Mouse (Mus musculus) liver, embryonic 12.5 days (tissue): Measurements from ENCODE around the gene 1700025G04Rik. TPM values are rescaled to one million over a fixed set of nuclear protein-coding genes. Genes with fewer than 3 reads are reported as not detected.

Experiments
- ATAC-seq: fragments of 200-750 bp; cut with Nextera tagmentation; 2 replicates; pipeline ENCODE4 v1.8.0; 2017; ENCODE audit warnings: moderate number of reproducible peaks, mild to moderate bottlenecking, moderate library complexity
- H3K27ac ChIP-seq: fragments of 300-500 bp; sonication (generic); 2 replicates; pipeline ENCODE4 v1.5.1; 2016; ENCODE audit warnings: mild to moderate bottlenecking
- H3K27me3 ChIP-seq: fragments of 300-500 bp; sonication (generic); replicated peaks from 2 replicates; pipeline ENCODE4 v1.6.1; 2016; ENCODE audit warnings: mild to moderate bottlenecking, moderate library complexity
- H3K36me3 ChIP-seq: fragments of 300-500 bp; sonication (generic); 2 replicates; pipeline ENCODE4 v1.6.1; 2016; ENCODE audit warnings: mild to moderate bottlenecking, moderate library complexity
- H3K4me1 ChIP-seq: fragments of 300-500 bp; sonication (generic); 2 replicates; pipeline ENCODE4 v1.6.1; 2016
- H3K4me2 ChIP-seq: fragments of 300-500 bp; sonication (generic); 2 replicates; pipeline ENCODE4 v1.6.1; 2016; ENCODE audit warnings: mild to moderate bottlenecking, moderate library complexity
- H3K4me3 ChIP-seq: fragments of 300-500 bp; sonication (generic); 2 replicates; pipeline ENCODE4 v1.5.1; 2016; ENCODE audit warnings: mild to moderate bottlenecking, moderate library complexity
- H3K9ac ChIP-seq: fragments of 300-500 bp; sonication (generic); 2 replicates; pipeline ENCODE4 v1.6.1; 2016; ENCODE audit warnings: mild to moderate bottlenecking, moderate library complexity
- H3K9me3 ChIP-seq: fragments of 300-500 bp; sonication (generic); replicated peaks from 2 replicates; pipeline ENCODE4 v1.6.1; 2016; ENCODE audit warnings: mild to moderate bottlenecking, moderate library complexity
- WGBS: fragments of 180-500 bp; shearing (Covaris S2); methylation state at CpG from one replicate; pipeline ENCODE4 v1.1.7; 2016; ENCODE audit not compliant: insufficient replicate concordance; 5-methylcytosine and 5-hydroxymethylcytosine counted together
- polyA plus RNA-seq: library from polyadenylated mRNA; unstranded; fragments of >200 nt; fragmentation: Nextera tagmentation; extraction: Ambion mirVana; gene quantifications from 2 replicates; pipeline ENCODE4 v1.2.1, GENCODE M21; 2016

The 1700025G04Rik gene
- polyA plus RNA-seq, 1 experiment from 2014 or later = 4.5 TPM

DNA sequence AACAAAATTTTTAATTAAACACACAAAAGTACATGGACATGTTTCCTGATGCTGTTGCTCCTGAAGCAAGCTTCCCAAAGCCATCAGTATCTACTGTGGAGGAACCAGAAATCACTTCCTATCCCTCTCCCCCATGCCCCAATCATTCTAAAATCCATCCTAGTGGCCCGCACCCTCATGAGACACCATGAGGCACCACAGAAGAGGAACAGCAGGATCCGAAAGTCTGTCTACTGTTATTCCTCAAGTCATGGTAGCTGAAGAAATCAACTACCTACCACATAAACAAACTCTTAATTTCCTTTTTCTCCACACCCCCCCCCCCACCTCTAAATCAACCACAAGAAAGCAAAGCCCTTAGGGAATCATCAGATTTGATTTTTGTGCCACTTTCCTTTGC, 46.5 kb downstream of the 1700025G04Rik start:
- Histone ChIP-seq H3K4me2 (no peak overlapping the region), H3K27ac (no peak overlapping the region), H3K27me3 (no peaks in the 10 kb centered on the region), H3K4me1 (no peaks in the 10 kb centered on the region; the same call in 1 of the 2 replicates), H3K9me3 (no peaks in the 10 kb centered on the region), H3K9ac (no peak overlapping the region), H3K36me3 (no peaks in the 10 kb centered on the region), H3K4me3 (no peak overlapping the region)
- ATAC-seq = no peak
- WGBS = 78% methylated on average over 2 of the region's 2 CpGs

DNA sequence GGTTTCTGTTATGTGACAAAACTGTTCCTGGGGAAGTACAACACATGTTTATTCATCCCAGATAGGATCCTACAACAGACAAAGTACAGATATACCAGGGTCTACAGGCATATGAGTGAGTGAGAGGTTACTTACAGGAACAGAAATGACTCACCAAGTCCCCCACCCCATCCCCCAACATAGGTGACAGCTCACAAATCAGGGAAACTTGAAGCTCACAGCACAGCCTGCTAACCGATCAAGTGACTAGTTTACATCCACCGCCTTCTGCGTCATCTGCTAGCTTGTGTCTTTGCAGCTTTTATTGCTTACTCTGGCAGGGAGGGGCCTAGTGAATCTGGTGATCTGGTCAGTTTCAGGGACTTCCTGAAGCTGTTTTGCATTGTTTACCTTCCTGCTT, 47.5 kb downstream of the 1700025G04Rik start:
- ATAC-seq = no peak
- Histone ChIP-seq H3K4me2 (no peak overlapping the region), H3K4me1 (peaks cover 3% of the 10 kb centered on the region; the same call in 1 of the 2 replicates), H3K27me3 (no peaks in the 10 kb centered on the region), H3K36me3 (no peaks in the 10 kb centered on the region), H3K27ac (no peak overlapping the region), H3K9ac (no peak overlapping the region), H3K9me3 (no peaks in the 10 kb centered on the region), H3K4me3 (no peak overlapping the region)
- WGBS = 56% methylated on average over 3 of the region's 3 CpGs

DNA sequence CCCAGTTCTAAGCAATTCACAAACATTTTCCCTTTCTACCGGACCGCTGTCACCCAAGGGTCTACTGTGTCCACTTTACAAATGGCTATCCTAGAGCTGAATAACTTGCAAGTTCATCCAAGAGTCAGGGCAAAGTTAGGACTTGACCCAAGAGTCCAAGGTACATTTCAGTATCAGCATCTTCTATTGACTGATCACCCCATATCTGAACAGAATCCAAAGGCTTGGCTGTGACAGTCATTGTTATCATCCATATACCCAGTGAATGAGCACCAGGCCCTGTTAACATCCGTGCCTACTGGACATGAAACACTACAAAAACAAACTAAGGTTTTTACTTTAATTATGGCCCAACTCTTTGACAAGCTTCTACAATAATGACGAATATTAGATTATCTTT, 48.9 kb downstream of the 1700025G04Rik start:
- H3K4me2 ChIP-seq = no peak overlapping the region
- ATAC-seq = no peak
- H3K4me1 ChIP-seq = peaks cover 11% of the 10 kb centered on the region; the same call in 1 of the 2 replicates
- H3K9me3 ChIP-seq = no peaks in the 10 kb centered on the region
- H3K36me3 ChIP-seq = no peaks in the 10 kb centered on the region
- no peak overlapping the region for H3K27ac ChIP-seq
- WGBS = 74% methylated on average over 4 of the region's 4 CpGs
- H3K9ac ChIP-seq = no peak overlapping the region
- H3K4me3 ChIP-seq = no peak overlapping the region
- no peaks in the 10 kb centered on the region for H3K27me3 ChIP-seq

DNA sequence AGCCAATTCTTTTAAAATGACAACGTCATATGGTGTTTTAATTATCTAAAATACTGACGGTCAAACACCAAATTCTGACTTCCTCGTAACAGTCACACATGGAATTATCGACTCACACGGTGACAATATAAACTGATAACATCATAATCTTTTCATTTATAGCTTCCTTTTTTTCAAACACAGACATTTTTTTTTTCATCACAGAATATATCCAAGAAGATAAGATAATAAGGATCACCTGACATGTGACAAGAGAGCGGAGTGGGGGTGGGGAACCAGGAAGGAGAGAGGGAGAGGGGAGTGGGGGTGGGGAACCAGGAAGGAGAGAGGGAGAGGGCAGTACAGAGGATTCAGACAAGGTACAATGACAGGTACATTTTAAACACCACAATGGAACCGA, 49.9 kb downstream of the 1700025G04Rik start:
- H3K27me3 ChIP-seq = no peaks in the 10 kb centered on the region
- 61% methylated on average over 7 of the region's 7 CpGs for WGBS
- no peak overlapping the region for H3K27ac ChIP-seq
- peaks cover 11% of the 10 kb centered on the region; the same call in 1 of the 2 replicates for H3K4me1 ChIP-seq
- no peak overlapping the region for H3K4me2 ChIP-seq
- no peaks in the 10 kb centered on the region for H3K9me3 ChIP-seq
- no peak overlapping the region for H3K4me3 ChIP-seq
- no peak for ATAC-seq
- no peak overlapping the region for H3K9ac ChIP-seq
- no peaks in the 10 kb centered on the region for H3K36me3 ChIP-seq

DNA sequence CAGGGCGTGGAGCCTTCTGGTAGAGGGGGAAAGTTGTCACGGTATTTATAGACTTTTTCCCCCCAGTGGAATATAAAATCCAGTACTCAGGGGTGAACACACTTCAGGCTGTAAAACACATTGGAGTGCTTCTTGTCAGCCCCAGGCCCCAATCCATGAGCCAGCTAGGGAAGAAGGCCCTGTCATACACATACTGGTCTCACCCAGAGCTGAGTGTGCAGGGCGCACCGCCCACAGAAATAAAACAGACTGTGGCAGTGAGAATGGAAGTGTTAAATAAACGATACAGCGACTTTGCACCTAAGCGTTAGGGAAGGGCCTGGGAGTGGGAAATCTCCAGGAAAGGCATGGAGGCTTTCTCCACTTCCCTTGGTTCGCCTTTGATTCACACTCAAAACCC, 50.3 kb downstream of the 1700025G04Rik start:
- Histone ChIP-seq H3K9ac (no peak overlapping the region), H3K4me1 (peaks cover 11% of the 10 kb centered on the region), H3K36me3 (no peaks in the 10 kb centered on the region), H3K27me3 (no peaks in the 10 kb centered on the region), H3K9me3 (no peaks in the 10 kb centered on the region), H3K4me3 (no peak overlapping the region), H3K4me2 (no peak overlapping the region), H3K27ac (no peak overlapping the region)
- ATAC-seq = no peak
- 70% methylated on average over 8 of the region's 8 CpGs for WGBS

DNA sequence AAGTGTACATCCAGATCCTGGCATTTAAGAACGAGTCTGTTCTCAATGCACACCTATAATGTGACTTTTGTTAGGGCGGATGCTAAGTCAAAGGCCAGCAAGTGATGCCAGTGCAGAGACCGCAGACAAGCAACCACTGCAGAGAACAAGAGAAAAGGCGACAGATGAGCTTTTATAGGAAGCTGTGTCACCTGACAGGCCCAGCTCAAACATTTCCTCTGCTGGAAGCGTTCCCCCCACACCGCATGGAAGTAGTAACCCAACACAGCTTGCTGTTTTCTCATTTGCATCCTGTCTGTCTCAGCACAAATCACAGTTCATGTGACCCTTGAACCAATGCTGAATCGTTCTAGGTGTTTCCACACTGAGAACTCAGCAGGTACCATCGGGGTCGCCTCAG, 51.8 kb downstream of the 1700025G04Rik start:
- Histone ChIP-seq H3K27me3 (no peaks in the 10 kb centered on the region), H3K4me3 (no peak overlapping the region), H3K36me3 (no peaks in the 10 kb centered on the region), H3K4me2 (no peak overlapping the region), H3K9me3 (no peaks in the 10 kb centered on the region), H3K9ac (no peak overlapping the region), H3K27ac (no peak overlapping the region), H3K4me1 (peaks cover 11% of the 10 kb centered on the region)
- ATAC-seq = no peak
- WGBS = 46% methylated on average over 9 of the region's 9 CpGs

DNA sequence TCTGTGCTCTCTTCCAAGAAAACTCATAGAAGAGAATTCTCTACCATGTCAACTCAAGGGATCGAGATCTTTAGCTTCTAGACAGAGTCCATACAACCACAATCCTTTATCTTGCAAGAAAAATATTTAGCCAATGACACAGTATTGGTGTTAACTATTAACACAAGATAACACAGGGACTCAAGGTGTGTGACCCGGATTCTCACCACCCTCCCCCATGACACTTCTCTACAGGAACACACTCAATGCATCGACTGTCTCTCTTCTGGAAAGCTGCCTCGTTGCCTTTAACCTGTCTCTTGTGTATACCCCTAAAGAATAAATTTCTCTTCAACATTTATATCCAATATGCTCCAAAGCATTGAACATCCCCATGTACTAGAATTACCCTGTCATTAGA, 52.3 kb downstream of the 1700025G04Rik start:
- Histone ChIP-seq H3K9ac (no peak overlapping the region), H3K27ac (no peak overlapping the region), H3K27me3 (no peaks in the 10 kb centered on the region), H3K4me1 (peaks cover 11% of the 10 kb centered on the region), H3K4me2 (no peak overlapping the region), H3K36me3 (no peaks in the 10 kb centered on the region), H3K4me3 (no peak overlapping the region), H3K9me3 (no peaks in the 10 kb centered on the region)
- WGBS = 28% methylated on average over 4 of the region's 4 CpGs
- no peak for ATAC-seq

DNA sequence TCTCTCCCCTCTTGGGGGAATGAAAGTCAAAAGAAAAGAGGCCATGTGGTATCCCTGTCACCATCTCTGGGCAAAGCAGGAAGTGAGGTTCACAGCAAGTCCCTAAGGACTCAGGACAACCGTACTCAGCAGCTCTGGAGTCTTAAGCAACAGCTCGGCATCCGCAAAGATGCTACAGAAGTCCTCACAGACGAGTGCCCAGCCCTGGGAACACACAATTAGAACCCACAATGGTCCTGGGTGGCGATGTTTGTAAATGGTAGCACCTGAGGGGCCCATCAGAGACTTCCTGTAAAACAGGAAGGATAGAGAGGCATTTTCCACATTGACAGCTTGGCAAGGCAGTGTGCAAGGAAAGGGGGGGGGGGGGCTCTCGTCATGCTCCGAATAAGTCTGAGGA, 55.2 kb downstream of the 1700025G04Rik start:
- no peak overlapping the region for H3K27ac ChIP-seq
- H3K4me2 ChIP-seq = no peak overlapping the region
- no peak for ATAC-seq
- no peaks in the 10 kb centered on the region for H3K36me3 ChIP-seq
- WGBS = 36% methylated on average over 7 of the region's 7 CpGs
- H3K4me1 ChIP-seq = peaks cover 11% of the 10 kb centered on the region
- H3K27me3 ChIP-seq = no peaks in the 10 kb centered on the region
- H3K9ac ChIP-seq = no peak overlapping the region
- H3K4me3 ChIP-seq = no peak overlapping the region
- no peaks in the 10 kb centered on the region for H3K9me3 ChIP-seq

DNA sequence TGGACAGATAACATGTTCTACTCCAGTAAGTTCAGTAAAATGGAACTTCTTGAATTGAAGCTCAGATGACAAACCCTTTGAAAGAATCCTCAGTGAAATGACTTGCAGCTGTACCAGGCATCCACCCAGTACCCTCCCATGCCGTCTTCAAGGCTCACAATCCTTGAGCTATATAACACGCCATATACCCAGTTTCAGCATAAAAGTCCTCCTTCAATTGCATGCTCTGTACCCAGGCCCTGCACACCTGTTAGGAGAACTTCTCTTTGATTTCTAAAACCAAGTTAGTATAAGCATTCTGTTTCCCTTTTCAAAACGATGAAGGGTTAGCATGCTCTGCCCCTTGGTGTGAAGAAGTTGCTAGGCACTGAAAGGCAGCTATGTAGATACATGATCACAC, 56.2 kb downstream of the 1700025G04Rik start:
- Histone ChIP-seq H3K27me3 (no peaks in the 10 kb centered on the region), H3K4me3 (no peak overlapping the region), H3K4me1 (peaks cover 11% of the 10 kb centered on the region), H3K9ac (no peak overlapping the region), H3K36me3 (no peaks in the 10 kb centered on the region), H3K4me2 (no peak overlapping the region), H3K9me3 (no peaks in the 10 kb centered on the region), H3K27ac (no peak overlapping the region)
- 62% methylated on average over 3 of the region's 3 CpGs for WGBS
- ATAC-seq = no peak

DNA sequence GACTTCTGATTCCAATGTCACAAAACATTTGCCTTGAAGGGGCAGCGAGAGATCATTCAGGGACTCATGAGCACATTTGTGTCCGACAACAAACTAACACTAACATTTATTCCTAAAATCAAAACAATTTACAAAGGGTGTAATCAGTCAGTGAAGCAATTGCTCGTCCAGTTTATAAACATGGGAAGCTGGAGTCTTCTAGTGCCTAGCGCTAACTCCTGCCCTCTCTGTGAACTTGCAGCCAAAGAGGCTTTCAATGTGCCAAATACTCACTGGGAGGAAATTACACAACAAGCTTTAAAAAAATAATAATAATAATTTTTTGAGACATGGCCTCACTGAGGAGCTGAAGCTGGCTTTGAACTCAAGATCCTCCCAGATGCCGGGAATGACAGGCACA, 57.8 kb downstream of the 1700025G04Rik start:
- Histone ChIP-seq H3K4me2 (no peak overlapping the region), H3K36me3 (no peaks in the 10 kb centered on the region), H3K27me3 (no peaks in the 10 kb centered on the region), H3K4me3 (no peak overlapping the region), H3K4me1 (peaks cover 5% of the 10 kb centered on the region; the same call in 1 of the 2 replicates), H3K27ac (no peak overlapping the region), H3K9me3 (no peaks in the 10 kb centered on the region), H3K9ac (no peak overlapping the region)
- no peak for ATAC-seq
- WGBS = 70% methylated on average over 5 of the region's 5 CpGs

DNA sequence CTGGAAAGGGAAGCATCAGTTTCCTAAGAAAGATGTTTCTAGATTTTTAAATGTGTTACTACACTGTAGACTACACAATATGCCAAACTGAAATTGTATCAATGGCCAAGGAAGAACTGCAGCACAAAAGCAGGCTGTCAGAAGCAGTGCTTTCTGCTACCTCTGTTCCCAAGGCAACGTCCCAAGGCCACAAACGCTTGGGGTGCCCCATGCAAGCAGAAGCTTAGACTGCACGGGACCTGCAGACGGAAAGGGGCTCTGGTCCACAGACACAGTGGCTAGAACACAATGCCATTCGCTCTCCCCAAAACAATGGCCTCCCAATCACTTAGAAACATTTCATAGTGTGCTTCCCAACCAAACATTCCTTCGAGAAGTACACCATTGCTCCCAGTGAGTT, 59.4 kb downstream of the 1700025G04Rik start:
- no peak overlapping the region for H3K9ac ChIP-seq
- H3K9me3 ChIP-seq = no peaks in the 10 kb centered on the region
- 69% methylated on average over 6 of the region's 6 CpGs for WGBS
- no peak overlapping the region for H3K27ac ChIP-seq
- no peak overlapping the region for H3K4me2 ChIP-seq
- no peak overlapping the region for H3K4me3 ChIP-seq
- no peak for ATAC-seq
- no peaks in the 10 kb centered on the region for H3K36me3 ChIP-seq
- no peaks in the 10 kb centered on the region for H3K27me3 ChIP-seq
- no peaks in the 10 kb centered on the region; the same call in 1 of the 2 replicates for H3K4me1 ChIP-seq

DNA sequence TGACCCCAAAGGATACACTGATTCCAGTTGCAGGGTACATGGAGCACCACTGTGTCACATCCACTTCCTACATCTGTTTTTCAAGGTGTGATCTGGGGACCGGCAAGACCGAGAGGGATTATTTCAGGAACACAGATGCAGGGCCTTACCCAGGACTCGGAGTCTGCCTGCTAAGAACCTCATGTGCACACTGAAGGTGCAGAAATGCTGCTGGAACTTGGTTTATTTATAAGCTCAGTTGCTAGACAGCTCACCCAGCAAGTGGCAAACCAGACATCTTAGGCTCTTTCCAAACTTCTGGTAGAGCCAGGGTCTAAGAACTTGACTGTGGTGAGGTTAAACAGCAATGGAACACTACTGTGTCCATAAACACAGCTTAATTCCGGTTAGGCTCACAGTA, 61.2 kb downstream of the 1700025G04Rik start:
- no peak for ATAC-seq
- no peak overlapping the region for H3K4me3 ChIP-seq
- H3K27ac ChIP-seq = no peak overlapping the region
- WGBS = 79% methylated on average over 4 of the region's 4 CpGs
- no peaks in the 10 kb centered on the region for H3K27me3 ChIP-seq
- H3K4me1 ChIP-seq = 0 out of 2 replicates have a peak, but pooled peaks cover 7% of the 10 kb centered on the region
- no peak overlapping the region for H3K4me2 ChIP-seq
- H3K36me3 ChIP-seq = no peaks in the 10 kb centered on the region
- H3K9ac ChIP-seq = no peak overlapping the region
- no peaks in the 10 kb centered on the region for H3K9me3 ChIP-seq

DNA sequence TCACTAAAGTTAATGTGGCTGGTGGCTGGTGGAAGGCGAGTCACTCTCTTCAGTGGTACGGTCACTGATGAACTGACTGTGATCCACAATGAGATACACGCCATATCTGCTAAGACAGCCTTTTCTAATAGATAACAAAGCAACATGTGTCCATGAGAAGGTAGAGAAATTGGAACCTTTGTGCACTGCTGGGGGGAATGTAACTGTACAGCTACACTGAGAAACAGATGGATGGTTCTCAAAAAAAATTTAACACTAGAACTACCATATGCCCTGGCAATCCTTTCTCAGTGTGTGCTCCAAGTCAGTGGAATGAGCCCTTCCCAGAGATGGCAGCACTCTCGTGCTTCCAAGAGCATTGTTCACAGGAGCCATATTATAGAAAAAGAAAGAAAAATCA, 63.2 kb downstream of the 1700025G04Rik start:
- no peak overlapping the region for H3K27ac ChIP-seq
- no peak overlapping the region for H3K9ac ChIP-seq
- no peak overlapping the region for H3K4me2 ChIP-seq
- H3K27me3 ChIP-seq = no peaks in the 10 kb centered on the region
- WGBS = 56% methylated on average over 4 of the region's 4 CpGs
- no peak for ATAC-seq
- no peaks in the 10 kb centered on the region for H3K9me3 ChIP-seq
- H3K4me3 ChIP-seq = no peak overlapping the region
- 0 out of 2 replicates have a peak, but pooled peaks cover 7% of the 10 kb centered on the region for H3K4me1 ChIP-seq
- peaks cover 3% of the 10 kb centered on the region; the same call in 1 of the 2 replicates for H3K36me3 ChIP-seq
